Mouse (Mus musculus): ENCODE data around the gene Mfn1. TPM values are rescaled to one million over a fixed set of nuclear protein-coding genes. Genes with fewer than 3 reads are reported as not detected.

Mfn1 gene
- polyA plus RNA-seq, 1 experiment from 2014 or later, result 92.9 TPM

DNA sequence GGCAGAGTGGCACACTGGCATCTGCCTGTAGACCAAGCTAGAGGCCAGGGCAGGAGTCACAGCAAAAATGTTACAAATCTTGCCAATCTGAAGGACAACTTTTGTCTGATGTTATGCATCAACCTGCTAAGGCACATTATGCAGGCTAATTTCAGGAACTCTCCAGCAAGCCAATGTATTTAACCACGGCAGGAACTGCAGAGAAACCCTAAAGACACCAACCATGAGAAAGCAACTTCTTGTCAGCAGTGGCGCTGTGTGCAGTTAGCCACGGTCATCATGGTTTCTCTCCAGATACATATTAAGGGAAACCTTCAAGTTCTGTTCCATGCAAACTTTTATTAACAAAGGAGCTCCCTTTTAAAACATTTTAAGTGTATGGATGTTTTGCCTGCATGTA lies 52.6 kb downstream of the Mfn1 start:
- H3K27ac ChIP-seq (ENCODE audit: low read length), result no peak overlapping the region
- peaks cover 35% of the 10 kb centered on the region for H3K36me3 ChIP-seq (ENCODE audit: control insufficient read depth, insufficient read depth)
- WGBS, result 88% methylated on average over 3 of the region's 3 CpGs
- H3K4me3 ChIP-seq (ENCODE audit: low read length), result no peak overlapping the region
- H3K27me3 ChIP-seq (ENCODE audit: control insufficient read depth, insufficient read depth, low read length), result no peaks in the 10 kb centered on the region
- 0 out of 2 replicates have a peak, but pooled peaks cover 3% of the 10 kb centered on the region for H3K4me1 ChIP-seq (ENCODE audit: control insufficient read depth, insufficient read depth, low read length)
- ATAC-seq (replicated peaks; ENCODE audit: extremely low read depth, insufficient read depth, low FRiP score), result no peak
- no peak overlapping the region for H3K4me2 ChIP-seq (ENCODE audit: low read depth, low read length)
- H3K9me3 ChIP-seq (replicated peaks; ENCODE audit: control insufficient read depth, low read length), result no peaks in the 10 kb centered on the region
- H3K9ac ChIP-seq (ENCODE audit: low read length), result no peak overlapping the region

DNA sequence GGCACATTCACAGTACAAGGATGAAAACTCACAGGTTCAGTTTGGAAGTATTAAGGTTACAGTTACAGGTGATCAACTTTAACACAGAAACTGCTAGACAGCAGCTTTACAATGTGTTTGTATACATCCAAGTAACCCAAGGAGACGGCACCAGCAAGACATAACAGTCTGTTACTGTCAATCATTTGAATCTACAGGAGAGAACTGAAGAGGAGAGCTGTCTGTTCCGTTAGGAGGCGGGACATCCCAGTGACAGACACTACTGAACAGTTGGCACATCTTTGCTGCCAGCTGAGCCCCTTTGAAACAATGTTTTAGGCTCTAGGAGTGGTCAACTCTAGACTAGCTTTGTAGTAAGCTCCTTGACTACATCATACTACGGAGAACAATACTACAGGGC lies 54.2 kb downstream of the Mfn1 start:
- H3K36me3 ChIP-seq (ENCODE audit: control insufficient read depth, insufficient read depth), result peaks cover 32% of the 10 kb centered on the region
- WGBS, result 89% methylated on average over 4 of the region's 4 CpGs
- H3K27ac ChIP-seq (ENCODE audit: low read length), result no peak overlapping the region

DNA sequence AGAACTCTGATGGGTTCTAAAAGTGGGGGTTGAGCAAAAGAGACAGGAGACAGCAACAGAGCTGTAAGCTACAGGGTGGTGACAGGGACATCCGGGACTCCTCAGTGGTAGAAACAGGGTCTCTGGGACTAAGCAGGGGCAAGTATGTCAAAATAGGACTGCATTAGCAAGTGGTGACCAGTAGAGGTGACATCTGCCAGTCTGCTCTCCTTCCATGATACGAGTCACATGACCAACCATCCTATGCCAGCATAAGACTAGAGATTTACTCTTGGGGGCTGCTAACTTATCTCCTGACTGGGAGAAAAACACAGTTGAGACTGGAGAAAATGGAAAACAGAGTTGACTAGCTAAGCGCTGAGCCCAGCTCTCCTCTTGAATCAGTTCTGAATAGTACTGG lies 57.0 kb downstream of the Mfn1 start:
- peaks cover 31% of the 10 kb centered on the region for H3K36me3 ChIP-seq (ENCODE audit: control insufficient read depth, insufficient read depth)
- no peaks in the 10 kb centered on the region for H3K27me3 ChIP-seq (ENCODE audit: control insufficient read depth, insufficient read depth, low read length)
- no peak overlapping the region for H3K4me2 ChIP-seq (ENCODE audit: low read depth, low read length)
- no peaks in the 10 kb centered on the region for H3K9me3 ChIP-seq (replicated peaks; ENCODE audit: control insufficient read depth, low read length)
- ATAC-seq (replicated peaks; ENCODE audit: extremely low read depth, insufficient read depth, low FRiP score), result no peak
- 85% methylated on average over 3 of the region's 3 CpGs for WGBS
- no peak overlapping the region for H3K4me3 ChIP-seq (ENCODE audit: low read length)
- no peak overlapping the region for H3K9ac ChIP-seq (ENCODE audit: low read length)
- H3K27ac ChIP-seq (ENCODE audit: low read length), result no peak overlapping the region
- H3K4me1 ChIP-seq (ENCODE audit: control insufficient read depth, insufficient read depth, low read length), result no peaks in the 10 kb centered on the region

More for the DNA sequence above, 54.2 kb downstream of the Mfn1 start:
- Histone ChIP-seq H3K4me2 (ENCODE audit: low read depth, low read length) (no peak overlapping the region), H3K4me1 (ENCODE audit: control insufficient read depth, insufficient read depth, low read length) (0 out of 2 replicates have a peak, but pooled peaks cover 3% of the 10 kb centered on the region), H3K4me3 (ENCODE audit: low read length) (no peak overlapping the region), H3K27me3 (ENCODE audit: control insufficient read depth, insufficient read depth, low read length) (no peaks in the 10 kb centered on the region), H3K9me3 (replicated peaks; ENCODE audit: control insufficient read depth, low read length) (no peaks in the 10 kb centered on the region), H3K9ac (ENCODE audit: low read length) (no peak overlapping the region)
- ATAC-seq (replicated peaks; ENCODE audit: extremely low read depth, insufficient read depth, low FRiP score), result no peak

DNA sequence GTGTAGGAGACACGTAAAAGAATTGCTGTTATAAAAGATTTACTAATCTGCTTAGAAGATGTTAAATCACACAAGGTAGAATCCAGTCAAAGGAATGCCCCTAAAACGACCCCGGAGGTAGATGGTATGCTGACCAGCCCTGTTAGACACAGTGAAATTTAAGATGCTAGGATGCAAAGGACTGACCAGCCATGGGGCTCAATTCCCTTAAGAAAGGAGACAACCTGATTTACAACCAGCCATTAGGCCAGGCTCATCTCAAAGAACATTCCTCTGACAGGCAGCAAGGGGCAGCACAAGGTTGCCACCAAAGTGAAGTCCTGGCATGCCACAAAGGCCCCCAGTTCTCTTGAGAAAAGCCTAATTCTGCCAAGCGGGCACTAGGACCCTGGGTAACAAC lies 65.8 kb downstream of the Mfn1 start:
- H3K4me3 ChIP-seq (ENCODE audit: low read length), result no peak overlapping the region
- H3K4me2 ChIP-seq (ENCODE audit: low read depth, low read length), result no peak overlapping the region
- no peak overlapping the region for H3K27ac ChIP-seq (ENCODE audit: low read length)
- H3K36me3 ChIP-seq (ENCODE audit: control insufficient read depth, insufficient read depth), result peaks cover 14% of the 10 kb centered on the region
- no peaks in the 10 kb centered on the region for H3K27me3 ChIP-seq (ENCODE audit: control insufficient read depth, insufficient read depth, low read length)
- no peak for ATAC-seq (replicated peaks; ENCODE audit: extremely low read depth, insufficient read depth, low FRiP score)
- H3K4me1 ChIP-seq (ENCODE audit: control insufficient read depth, insufficient read depth, low read length), result no peaks in the 10 kb centered on the region
- H3K9ac ChIP-seq (ENCODE audit: low read length), result no peak overlapping the region
- WGBS, result 77% methylated on average over 4 of the region's 4 CpGs
- peaks cover 3% of the 10 kb centered on the region; the same call in 1 of the 2 replicates for H3K9me3 ChIP-seq (replicated peaks; ENCODE audit: control insufficient read depth, low read length)

DNA sequence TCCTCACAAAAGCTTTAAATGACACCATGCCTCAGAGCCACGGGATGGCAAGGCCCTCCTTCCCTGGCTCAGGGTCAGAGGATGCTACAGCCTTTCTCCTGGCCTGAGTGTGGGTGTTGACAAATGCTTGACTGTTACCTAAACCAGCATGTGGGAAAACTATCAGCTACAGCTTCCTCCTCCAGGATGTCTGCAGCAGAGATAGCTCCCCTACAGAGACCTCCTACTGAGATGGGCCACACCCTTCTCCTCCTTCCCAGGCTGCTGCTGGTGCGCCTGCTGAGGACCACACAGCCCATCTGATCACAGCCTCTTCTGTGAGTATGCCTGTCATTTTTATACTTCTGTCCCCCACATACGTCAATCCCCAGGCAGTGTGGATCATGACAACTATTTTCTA lies 70.1 kb downstream of the Mfn1 start:
- H3K4me3 ChIP-seq (ENCODE audit: low read length), result no peak overlapping the region
- peaks cover 13% of the 10 kb centered on the region for H3K36me3 ChIP-seq (ENCODE audit: control insufficient read depth, insufficient read depth)
- no peak overlapping the region for H3K4me2 ChIP-seq (ENCODE audit: low read depth, low read length)
- ATAC-seq (replicated peaks; ENCODE audit: extremely low read depth, insufficient read depth, low FRiP score), result no peak
- peaks cover 3% of the 10 kb centered on the region; the same call in 1 of the 2 replicates for H3K9me3 ChIP-seq (replicated peaks; ENCODE audit: control insufficient read depth, low read length)
- WGBS, result 56% methylated on average over 3 of the region's 3 CpGs
- H3K4me1 ChIP-seq (ENCODE audit: control insufficient read depth, insufficient read depth, low read length), result no peaks in the 10 kb centered on the region
- no peak overlapping the region for H3K9ac ChIP-seq (ENCODE audit: low read length)
- no peak overlapping the region for H3K27ac ChIP-seq (ENCODE audit: low read length)
- H3K27me3 ChIP-seq (ENCODE audit: control insufficient read depth, insufficient read depth, low read length), result no peaks in the 10 kb centered on the region

DNA sequence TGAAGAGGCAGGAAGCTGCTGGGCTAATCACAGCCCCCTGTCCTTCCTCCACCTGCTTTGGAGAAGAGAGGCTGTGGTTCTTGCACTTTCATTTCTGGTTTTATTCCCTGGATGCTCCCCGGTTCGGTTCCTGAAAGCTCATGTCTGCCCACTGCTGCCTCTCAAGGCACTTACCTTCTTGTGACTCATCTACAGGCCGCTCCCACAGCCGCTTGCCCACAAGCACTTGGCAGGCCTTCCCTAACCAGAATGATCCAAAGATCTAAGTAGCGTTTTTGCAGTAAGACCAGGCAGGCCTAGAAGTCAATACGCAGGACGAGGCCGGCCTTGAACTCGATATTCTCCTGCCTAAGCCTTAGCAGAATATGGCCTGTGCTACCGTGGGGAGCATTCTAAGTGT lies 71.8 kb downstream of the Mfn1 start:
- Histone ChIP-seq H3K4me1 (ENCODE audit: control insufficient read depth, insufficient read depth, low read length) (no peaks in the 10 kb centered on the region), H3K9ac (ENCODE audit: low read length) (no peak overlapping the region), H3K4me3 (ENCODE audit: low read length) (no peak overlapping the region), H3K36me3 (ENCODE audit: control insufficient read depth, insufficient read depth) (peaks cover 13% of the 10 kb centered on the region), H3K27ac (ENCODE audit: low read length) (no peak overlapping the region), H3K27me3 (ENCODE audit: control insufficient read depth, insufficient read depth, low read length) (no peaks in the 10 kb centered on the region), H3K9me3 (replicated peaks; ENCODE audit: control insufficient read depth, low read length) (peaks cover 3% of the 10 kb centered on the region; the same call in 1 of the 2 replicates), H3K4me2 (ENCODE audit: low read depth, low read length) (no peak overlapping the region)
- no peak for ATAC-seq (replicated peaks; ENCODE audit: extremely low read depth, insufficient read depth, low FRiP score)
- WGBS, result 86% methylated on average over 10 of the region's 10 CpGs

DNA sequence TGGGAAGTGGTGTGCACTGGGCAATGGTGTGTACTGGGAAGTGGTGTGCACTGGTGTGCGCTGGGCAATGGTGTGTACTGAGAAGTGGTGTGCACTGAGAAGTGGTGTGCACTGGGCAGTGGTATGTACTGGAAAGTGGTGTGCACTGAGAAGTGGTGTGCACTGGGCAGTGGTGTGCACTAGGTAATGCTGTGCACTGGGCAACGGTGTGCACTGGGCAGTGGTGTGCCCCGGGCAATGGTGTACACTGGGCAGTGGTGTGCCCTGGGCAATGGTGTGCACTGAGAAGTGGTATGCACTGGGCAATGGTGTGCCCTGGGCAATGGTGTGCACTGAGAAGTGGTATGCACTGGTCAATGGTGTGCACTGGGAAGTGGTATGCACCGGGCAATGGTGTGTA lies 80.0 kb downstream of the Mfn1 start:
- ATAC-seq (replicated peaks; ENCODE audit: extremely low read depth, insufficient read depth, low FRiP score), result no peak
- H3K36me3 ChIP-seq (ENCODE audit: control insufficient read depth, insufficient read depth), result peaks cover under 1% of the 10 kb centered on the region; the same call in 1 of the 2 replicates
- H3K4me2 ChIP-seq (ENCODE audit: low read depth, low read length), result no peak overlapping the region
- H3K4me1 ChIP-seq (ENCODE audit: control insufficient read depth, insufficient read depth, low read length), result no peaks in the 10 kb centered on the region
- H3K9me3 ChIP-seq (replicated peaks; ENCODE audit: control insufficient read depth, low read length), result no peaks in the 10 kb centered on the region
- no peak overlapping the region for H3K4me3 ChIP-seq (ENCODE audit: low read length)
- 94% methylated on average over 4 of the region's 4 CpGs for WGBS
- no peak overlapping the region for H3K27ac ChIP-seq (ENCODE audit: low read length)
- H3K27me3 ChIP-seq (ENCODE audit: control insufficient read depth, insufficient read depth, low read length), result no peaks in the 10 kb centered on the region
- H3K9ac ChIP-seq (ENCODE audit: low read length), result no peak overlapping the region

DNA sequence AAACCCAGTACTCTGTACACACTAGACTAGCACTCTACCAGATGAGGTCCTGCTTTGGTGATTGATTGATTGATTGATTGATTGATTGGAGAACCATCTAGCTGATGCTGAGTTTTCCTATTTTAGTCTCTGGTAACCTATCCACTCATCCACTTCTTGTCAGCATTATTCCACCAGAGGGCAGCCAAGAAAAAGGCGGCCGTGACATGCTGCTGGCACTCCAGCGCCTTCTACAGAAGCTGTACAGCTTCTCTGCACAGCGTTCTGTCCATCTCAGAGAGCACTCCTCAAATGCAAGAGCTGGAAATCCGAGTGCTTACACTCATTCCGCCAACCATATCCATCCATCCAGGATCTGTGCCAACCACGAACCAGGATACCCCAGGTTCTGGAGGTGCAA lies 81.3 kb downstream of the Mfn1 start:
- peak; percentile 31; the same call in 1 of the 2 replicates for ATAC-seq (replicated peaks; ENCODE audit: extremely low read depth, insufficient read depth, low FRiP score)
- Histone ChIP-seq H3K9ac (ENCODE audit: low read length) (no peak overlapping the region), H3K4me2 (ENCODE audit: low read depth, low read length) (no peak overlapping the region), H3K4me3 (ENCODE audit: low read length) (no peak overlapping the region), H3K9me3 (replicated peaks; ENCODE audit: control insufficient read depth, low read length) (no peaks in the 10 kb centered on the region), H3K27ac (ENCODE audit: low read length) (no peak overlapping the region), H3K4me1 (ENCODE audit: control insufficient read depth, insufficient read depth, low read length) (no peaks in the 10 kb centered on the region), H3K27me3 (ENCODE audit: control insufficient read depth, insufficient read depth, low read length) (no peaks in the 10 kb centered on the region), H3K36me3 (ENCODE audit: control insufficient read depth, insufficient read depth) (no peaks in the 10 kb centered on the region; the same call in 1 of the 2 replicates)
- 19% methylated on average over 7 of the region's 7 CpGs for WGBS

DNA sequence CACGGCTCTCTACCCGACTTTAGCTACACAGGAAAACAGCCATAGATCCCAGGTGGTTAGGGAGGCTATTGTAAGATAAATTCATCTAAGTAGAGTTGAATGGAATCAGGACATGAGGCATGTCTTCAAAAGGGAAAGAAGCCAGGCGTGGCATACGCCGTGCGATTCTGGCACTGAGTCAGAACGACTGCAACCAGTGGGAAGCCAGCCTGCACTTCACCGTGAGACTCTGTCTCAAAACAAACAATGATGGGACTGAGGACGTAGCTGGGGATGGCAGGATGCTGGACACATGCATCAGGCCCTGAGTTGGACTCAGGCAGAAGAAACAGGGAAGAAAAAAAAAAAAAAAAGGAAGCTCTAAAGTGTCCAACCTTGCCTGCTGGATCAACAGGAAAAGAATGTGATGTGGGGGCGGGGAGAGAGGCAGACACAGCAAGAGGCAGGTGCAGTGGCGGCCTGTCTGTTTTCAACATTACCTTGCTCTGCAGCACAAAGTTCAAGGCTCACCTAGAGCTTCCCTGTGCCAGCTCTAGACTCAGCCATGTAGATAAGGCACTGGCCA lies 82.4 kb downstream of the Mfn1 start:
- H3K9ac ChIP-seq (ENCODE audit: low read length), result no peak overlapping the region
- no peak overlapping the region for H3K4me2 ChIP-seq (ENCODE audit: low read depth, low read length)
- H3K4me1 ChIP-seq (ENCODE audit: control insufficient read depth, insufficient read depth, low read length), result no peaks in the 10 kb centered on the region
- ATAC-seq (replicated peaks; ENCODE audit: extremely low read depth, insufficient read depth, low FRiP score), result no peak
- no peak overlapping the region for H3K4me3 ChIP-seq (ENCODE audit: low read length)
- no peak overlapping the region for H3K27ac ChIP-seq (ENCODE audit: low read length)
- no peaks in the 10 kb centered on the region for H3K9me3 ChIP-seq (replicated peaks; ENCODE audit: control insufficient read depth, low read length)
- no peaks in the 10 kb centered on the region for H3K27me3 ChIP-seq (ENCODE audit: control insufficient read depth, insufficient read depth, low read length)
- 69% methylated on average over 11 of the region's 11 CpGs for WGBS
- no peaks in the 10 kb centered on the region; the same call in 1 of the 2 replicates for H3K36me3 ChIP-seq (ENCODE audit: control insufficient read depth, insufficient read depth)

Measured in heart, embryonic 16.5 days (tissue).